Mouse (Mus musculus): Measurements from ENCODE around the gene Zfyve27. TPM values are rescaled to one million over a fixed set of nuclear protein-coding genes. Genes with fewer than 3 reads are reported as not detected.

Zfyve27 gene
- polyA plus RNA-seq, 1 experiment: 61.8 TPM

- DNase-seq (ENCODE audit: low read depth): no peak
Observed at GRCm38 (mm10) chr19:42177461-42177860, 13.7 kb downstream of the Zfyve27 start.

- DNase-seq (ENCODE audit: low read depth): no peak
Observed at GRCm38 (mm10) chr19:42179356-42179755, 15.6 kb downstream of the Zfyve27 start.

GRCm38 (mm10) chr19:42182673-42183072, 18.9 kb downstream of the Zfyve27 start:
- no peak for DNase-seq (ENCODE audit: low read depth)

GRCm38 (mm10) chr19:42189735-42190134, 26.0 kb downstream of the Zfyve27 start:
- no peak for DNase-seq (ENCODE audit: low read depth)

- no peak for DNase-seq (ENCODE audit: low read depth)
Observed at GRCm38 (mm10) chr19:42190494-42190893, 26.7 kb downstream of the Zfyve27 start.

GRCm38 (mm10) chr19:42193311-42193710, 29.6 kb downstream of the Zfyve27 start:
- no peak for DNase-seq (ENCODE audit: low read depth)

- DNase-seq (ENCODE audit: low read depth): no peak
Observed at GRCm38 (mm10) chr19:42196378-42196777, 32.6 kb downstream of the Zfyve27 start.

GRCm38 (mm10) chr19:42197066-42197465, 33.3 kb downstream of the Zfyve27 start:
- no peak for DNase-seq (ENCODE audit: low read depth)

GRCm38 (mm10) chr19:42198026-42198425, 34.3 kb downstream of the Zfyve27 start:
- DNase-seq (ENCODE audit: low read depth): no peak

GRCm38 (mm10) chr19:42201696-42202381, 38.1 kb downstream of the Zfyve27 start, which contains the start of gene Sfrp5:
Gene Sfrp5 (minus strand): TSS chr19:42202252.
- DNase-seq (ENCODE audit: low read depth): no peak

- no peak for DNase-seq (ENCODE audit: low read depth)
Observed at GRCm38 (mm10) chr19:42202467-42202866, 38.7 kb downstream of the Zfyve27 start.

- no peak for DNase-seq (ENCODE audit: low read depth)
Observed at GRCm38 (mm10) chr19:42204306-42204705, 40.6 kb downstream of the Zfyve27 start.

GRCm38 (mm10) chr19:42205201-42205600, 41.5 kb downstream of the Zfyve27 start:
- no peak for DNase-seq (ENCODE audit: low read depth)

GRCm38 (mm10) chr19:42209485-42209884, 45.7 kb downstream of the Zfyve27 start:
- no peak for DNase-seq (ENCODE audit: low read depth)

- no peak for DNase-seq (ENCODE audit: low read depth)
Observed at GRCm38 (mm10) chr19:42209976-42210375, 46.2 kb downstream of the Zfyve27 start.

- DNase-seq (ENCODE audit: low read depth): no peak
Observed at GRCm38 (mm10) chr19:42211936-42212335, 48.2 kb downstream of the Zfyve27 start.

GRCm38 (mm10) chr19:42214601-42215000, 50.9 kb downstream of the Zfyve27 start:
- DNase-seq (ENCODE audit: low read depth): no peak

GRCm38 (mm10) chr19:42216699-42217373, 53.1 kb downstream of the Zfyve27 start:
- no peak for DNase-seq (ENCODE audit: low read depth)

- DNase-seq (ENCODE audit: low read depth): no peak
Observed at GRCm38 (mm10) chr19:42217374-42217763, 53.6 kb downstream of the Zfyve27 start.

GRCm38 (mm10) chr19:42226451-42226850, 62.7 kb downstream of the Zfyve27 start:
- DNase-seq (ENCODE audit: low read depth): no peak

- no peak for DNase-seq (ENCODE audit: low read depth)
Observed at GRCm38 (mm10) chr19:42229499-42230287, 65.9 kb downstream of the Zfyve27 start.

- DNase-seq (ENCODE audit: low read depth): no peak
Observed at GRCm38 (mm10) chr19:42230288-42230568, 66.5 kb downstream of the Zfyve27 start.

- DNase-seq (ENCODE audit: low read depth): peak; percentile 23
Observed at GRCm38 (mm10) chr19:42230986-42231385, 67.2 kb downstream of the Zfyve27 start.

Measured in gonadal fat pad, adult 2 months (tissue).